Mouse (Mus musculus) left cerebral cortex, adult 2 months (tissue): ENCODE results near the gene Atg101. TPM values are rescaled to one million over a fixed set of nuclear protein-coding genes. Genes with fewer than 3 reads are reported as not detected.
A peak's percentile ranks its signal among the peaks of the same experiment; 100 is the strongest.

Experiments used
- DNase-seq, 2 experiments: peaks; one replicate each; pipeline ENCODE4 v3.0.0; 2021 to 2022; ENCODE audit warnings: low spot score in 2 of 2, mixed read lengths in 1 of 2; ENCODE audit errors: extremely low spot score in 1 of 2
- H3K27ac ChIP-seq: fragments of 200-600 bp; 2 replicates; pipeline ENCODE4 v1.8.1; 2022
- H3K4me3 ChIP-seq: fragments of 200-600 bp; 2 replicates; pipeline ENCODE4 v1.8.1; 2022
- CTCF ChIP-seq: fragments of 200-600 bp; IDR thresholded peaks from 2 replicates; pipeline ENCODE4 v1.8.1; 2022; ENCODE audit warnings: antibody characterized with exemption, mild to moderate bottlenecking, moderate library complexity
- intact Hi-C: fragments of 180-260 bp; cut with DNase I; formaldehyde crosslinking; loops from one replicate; pipeline ENCODE4 v1.15.1; 2025
- total RNA-seq, 2 experiments: library from RNA; stranded (reverse); gene quantifications; 2 replicates each; pipeline ENCODE4 v1.2.3; 2021

The Atg101 gene
- total RNA-seq, 2 experiments from 2014 or later: 41.9 to 44.5 TPM

- DNase-seq: no peak
- TF ChIP-seq CTCF: no peak
- peak overlapping the region; percentile 17; the same call in 1 of the 2 replicates for H3K27ac ChIP-seq
- H3K4me3 ChIP-seq: peak overlapping the region; percentile 69
- intact Hi-C loops: no loop called here
Observed at GRCm38 (mm10) chr15:101256463-101257206, 27.4 kb upstream of the Atg101 start.

GRCm38 (mm10) chr15:101258420-101258819, 25.7 kb upstream of the Atg101 start:
- Histone ChIP-seq H3K4me3 (no peak overlapping the region; the same call in 1 of the 2 replicates), H3K27ac (peak overlapping the region; percentile 47)
- intact Hi-C loops: no loop called here
- TF ChIP-seq CTCF: no peak
- no peak for DNase-seq

GRCm38 (mm10) chr15:101259922-101260321, 24.1 kb upstream of the Atg101 start:
- peak overlapping the region; percentile 59 for H3K27ac ChIP-seq
- intact Hi-C loops: no loop called here
- TF ChIP-seq CTCF: no peak
- H3K4me3 ChIP-seq: no peak overlapping the region
- DNase-seq: no peak

GRCm38 (mm10) chr15:101260387-101260786, 23.7 kb upstream of the Atg101 start:
- no peak overlapping the region for H3K4me3 ChIP-seq
- no peak for DNase-seq
- intact Hi-C loops: no loop called here
- TF ChIP-seq CTCF: no peak
- H3K27ac ChIP-seq: peak overlapping the region; percentile 59

- Histone ChIP-seq H3K4me3 (no peak overlapping the region), H3K27ac (peak overlapping the region; percentile 59)
- intact Hi-C loops: no loop called here
- no peak for DNase-seq
- TF ChIP-seq CTCF: no peak
Observed at GRCm38 (mm10) chr15:101260874-101261622, 23.0 kb upstream of the Atg101 start.

GRCm38 (mm10) chr15:101262502-101262901, 21.6 kb upstream of the Atg101 start:
- DNase-seq: no peak
- Histone ChIP-seq H3K4me3 (no peak overlapping the region), H3K27ac (no peak overlapping the region)
- intact Hi-C loops: no loop called here
- TF ChIP-seq CTCF: no peak

GRCm38 (mm10) chr15:101266132-101266963, 17.7 kb upstream of the Atg101 start:
- H3K27ac ChIP-seq: peak overlapping the region; percentile 96
- H3K4me3 ChIP-seq: peak overlapping the region; percentile 75
- DNase-seq: peak; percentile 94 to 97
- peak; percentile 12 for TF ChIP-seq CTCF
- intact Hi-C loops: loop anchor here (1.0 kb wide), 2 partner anchors 12 to 20 kb away; partner anchors contain the start of gene Nr4a1

- no peak for DNase-seq
- TF ChIP-seq CTCF: no peak
- H3K4me3 ChIP-seq: peak overlapping the region; percentile 75
- intact Hi-C loops: no loop called here
- H3K27ac ChIP-seq: peak overlapping the region; percentile 87
Observed at GRCm38 (mm10) chr15:101267053-101268032, 16.7 kb upstream of the Atg101 start.

GRCm38 (mm10) chr15:101270101-101270820, 13.8 kb upstream of the Atg101 start:
- intact Hi-C loops: no loop called here

GRCm38 (mm10) chr15:101271107-101271506, 13.0 kb upstream of the Atg101 start:
- TF ChIP-seq CTCF: no peak
- Histone ChIP-seq H3K27ac (peak overlapping the region; percentile 41; the same call in 1 of the 2 replicates), H3K4me3 (peak overlapping the region; percentile 17)
- DNase-seq: no peak
- intact Hi-C loops: no loop called here

More at GRCm38 (mm10) chr15:101270101-101270820, 13.8 kb upstream of the Atg101 start:
- no peak for DNase-seq
- H3K27ac ChIP-seq: no peak overlapping the region; the same call in 1 of the 2 replicates
- peak overlapping the region; percentile 17 for H3K4me3 ChIP-seq
- TF ChIP-seq CTCF: no peak
